In the genomic region with DNA sequence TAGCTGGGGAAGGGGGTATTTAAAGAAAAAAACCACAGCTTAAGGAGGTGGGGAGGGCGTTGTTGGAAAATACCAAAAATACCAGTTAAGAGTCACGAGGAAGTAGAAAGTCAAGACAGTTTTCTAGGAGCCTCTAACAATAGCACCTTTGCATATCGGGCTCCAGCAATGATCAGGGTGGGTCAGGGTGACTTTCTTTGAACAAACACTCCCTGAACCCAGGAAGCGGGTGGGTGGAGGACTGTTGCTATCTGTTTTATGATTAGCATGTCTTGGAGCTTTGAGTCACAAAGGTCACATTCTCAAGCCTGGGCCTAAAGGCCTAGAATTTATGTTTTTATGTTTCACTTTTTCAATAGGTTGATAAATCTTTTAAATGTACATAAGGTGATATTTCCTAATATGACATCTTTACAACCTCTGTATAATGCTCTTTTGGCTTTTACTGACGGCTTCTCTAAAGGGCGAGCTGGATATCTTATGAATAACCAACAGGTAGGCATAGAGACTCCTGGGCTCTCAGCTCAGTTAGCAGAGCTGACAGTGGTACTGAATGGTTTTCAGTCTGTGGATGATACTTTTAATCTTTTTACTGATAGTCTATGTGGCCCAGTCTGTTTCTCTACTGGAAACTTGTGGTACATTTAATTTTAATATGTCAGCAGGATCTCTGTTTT, we compare ENCODE assay signal across 24 mouse cellular contexts.
"Had no signal": no experiment of that assay in that cellular context is flagged by ENCODE, and none has a peak within 500 bp of the region (broad histone marks: within the 10 kb centered on the region; RNA-seq: fewer than 3 reads in every experiment).

No protein-coding gene starts in this region.

- H3K27ac ChIP-seq: heart, adult 2 months; hindbrain, embryonic 10.5 days; hindbrain, embryonic 12.5 days; hindbrain, embryonic 14.5 days; kidney, embryonic 15.5 days; kidney, postnatal 0 days; limb, embryonic 13.5 days; limb, embryonic 15.5 days; liver, embryonic 13.5 days; liver, embryonic 15.5 days had no signal

- H3K4me2 ChIP-seq: heart, embryonic 12.5 days; hindbrain, embryonic 12.5 days; hindbrain, embryonic 14.5 days; kidney, embryonic 15.5 days; limb, embryonic 13.5 days; limb, embryonic 15.5 days; liver, embryonic 11.5 days; liver, embryonic 13.5 days; liver, embryonic 15.5 days had no signal

- H3K9me3 ChIP-seq: hindbrain, embryonic 10.5 days; hindbrain, embryonic 12.5 days; kidney, embryonic 15.5 days; limb, embryonic 13.5 days; limb, embryonic 15.5 days; liver, embryonic 13.5 days; liver, embryonic 15.5 days had no signal

- H3K4me3 ChIP-seq: heart, adult 2 months; heart, embryonic 12.5 days; hindbrain, embryonic 10.5 days; hindbrain, embryonic 12.5 days; kidney, embryonic 15.5 days; limb, embryonic 13.5 days; limb, embryonic 15.5 days; liver, embryonic 13.5 days; liver, embryonic 15.5 days had no signal

- H3K36me3 ChIP-seq: heart, embryonic 12.5 days; hindbrain, embryonic 10.5 days; hindbrain, embryonic 12.5 days; kidney, embryonic 15.5 days; limb, embryonic 13.5 days; limb, embryonic 15.5 days; liver, embryonic 13.5 days; liver, embryonic 15.5 days had no signal

- DNase-seq: gastrocnemius, postnatal 14 days; heart, adult 2 months; heart, postnatal 10 days; heart, postnatal 4 days; kidney, adult 11 months; kidney, adult 2 months; kidney, adult 9 months; kidney, postnatal 14 days; kidney, postnatal 36 days; layer of hippocampus, adult 9-11 months; layer of hippocampus, postnatal 36 days; liver, embryonic 13.5 days had no signal

- H3K27me3 ChIP-seq: heart, embryonic 12.5 days; hindbrain, embryonic 12.5 days; kidney, embryonic 15.5 days; limb, embryonic 13.5 days; limb, embryonic 15.5 days; liver, embryonic 13.5 days; liver, embryonic 15.5 days had no signal

- ATAC-seq: hindbrain, embryonic 16.5 days; inflammation-experienced regulatory T-cells, adult 6 months had no signal

- H3K4me1 ChIP-seq: heart, embryonic 12.5 days; hindbrain, embryonic 12.5 days; liver, embryonic 13.5 days; liver, embryonic 15.5 days had no signal

- H3K9ac ChIP-seq: heart, embryonic 12.5 days; hindbrain, embryonic 12.5 days; hindbrain, embryonic 14.5 days; kidney, embryonic 15.5 days; limb, embryonic 13.5 days; limb, embryonic 15.5 days; liver, embryonic 13.5 days; liver, embryonic 15.5 days had no signal
